Mouse (Mus musculus) CH12.LX (cell line): Measurements from ENCODE around the gene Med8.

Experiments used
- CHD2 ChIP-seq: IDR thresholded peaks from 2 replicates; pipeline ENCODE4 v1.6.1; 2011; ENCODE audit warnings: low read length, improper control_type of control experiment
- CTCF ChIP-seq, 2 experiments: IDR thresholded peaks in 1 of 2; conservative IDR thresholded peaks in 1 of 2; 2 replicates each; pipeline ENCODE4 v1.5.1; 2011 to 2012; ENCODE audit warnings: low read depth in 2 of 2, low read length in 2 of 2, improper control_type of control experiment in 1 of 2, inconsistent platforms in 1 of 2, mild to moderate bottlenecking in 1 of 2, moderate library complexity in 1 of 2
- HCFC1 ChIP-seq: IDR thresholded peaks from 2 replicates; pipeline ENCODE4 v1.6.1; 2012; ENCODE audit warnings: low read depth, mild to moderate bottlenecking, inconsistent platforms, low read length, improper control_type of control experiment
- JUN ChIP-seq: IDR thresholded peaks from 2 replicates; pipeline ENCODE4 v1.6.1; 2011; ENCODE audit warnings: low read depth, mild to moderate bottlenecking, low read length, improper control_type of control experiment, moderate library complexity; ENCODE audit not compliant: insufficient read depth
- MAZ ChIP-seq: IDR thresholded peaks from 2 replicates; pipeline ENCODE4 v1.6.1; 2012; ENCODE audit warnings: low read depth, mild to moderate bottlenecking, inconsistent platforms, low read length, improper control_type of control experiment, moderate library complexity
- MEF2A ChIP-seq: IDR thresholded peaks from 2 replicates; pipeline ENCODE4 v1.6.1; 2014; ENCODE audit warnings: low read depth, mild to moderate bottlenecking, inconsistent platforms, low read length, improper control_type of control experiment, borderline replicate concordance
- MXI1 ChIP-seq: IDR thresholded peaks from 2 replicates; pipeline ENCODE4 v1.6.1; 2011; ENCODE audit warnings: mild to moderate bottlenecking, low read depth, low read length, improper control_type of control experiment
- NRF1 ChIP-seq: IDR thresholded peaks from 2 replicates; pipeline ENCODE4 v1.6.1; 2014; ENCODE audit warnings: low read depth, mild to moderate bottlenecking, inconsistent platforms, low read length, improper control_type of control experiment, moderate library complexity
- ZKSCAN1 ChIP-seq: IDR thresholded peaks from 2 replicates; pipeline ENCODE4 v1.6.1; 2012; ENCODE audit warnings: low read depth, inconsistent platforms, low read length, improper control_type of control experiment, borderline replicate concordance

- no peak for TF ChIP-seq MAZ
- TF ChIP-seq CTCF (conservative IDR thresholded peaks at IDR 0.05 in 1 of 2, IDR thresholded peaks at IDR 0.05 in 1 of 2; ENCODE audit: low read depth in 2 of 2, low read length in 2 of 2): no peak
- no peak for TF ChIP-seq ZKSCAN1
- TF ChIP-seq MEF2A: no peak
- no peak for TF ChIP-seq HCFC1
- no peak for TF ChIP-seq JUN
- no peak for TF ChIP-seq CHD2
- no peak for TF ChIP-seq MXI1
- TF ChIP-seq NRF1: no peak
Measured at GRCm38 (mm10) chr4:118398400-118398799, 10.7 kb upstream of the Med8 start.
